Comparison of ENCODE assay signal across 20 mouse cellular contexts in genomic region chr9:15715193-15715989, GRCm38 (mm10). TPM values are rescaled to one million over a fixed set of nuclear protein-coding genes. Genes with fewer than 3 reads are reported as not detected.
DNase-seq lines count a peak whose midpoint lies in the region; ATAC-seq lines count a peak whose summit lies in the region.
"Had no signal": no experiment of that assay in that cellular context is flagged by ENCODE, and none has a peak within 500 bp of the region (broad histone marks: within the 10 kb centered on the region; RNA-seq: fewer than 3 reads in every experiment).

No protein-coding gene starts in this region.

- H3K36me3 ChIP-seq in kidney, embryonic 14.5 days (ENCODE audit: control insufficient read depth, insufficient read depth, low read length) = peaks cover 3% of the 10 kb centered on the region; the same call in 1 of the 2 replicates
- no peaks in the 10 kb centered on the region for H3K36me3 ChIP-seq in limb, embryonic 11.5 days (ENCODE audit: control insufficient read depth, insufficient read depth, low read length)
- peaks cover 5% of the 10 kb centered on the region; the same call in 1 of the 2 replicates for H3K36me3 ChIP-seq in limb, embryonic 10.5 days
- H3K36me3 ChIP-seq: forebrain, embryonic 12.5 days; G1E; heart, embryonic 15.5 days; hindbrain, embryonic 10.5 days had no signal

- WGBS in kidney, embryonic 14.5 days = 49% methylated on average over 11 of the region's 11 CpGs
- WGBS in limb, embryonic 11.5 days = 87% methylated on average over 11 of the region's 11 CpGs
- WGBS in limb, embryonic 10.5 days = 86% methylated on average over 11 of the region's 11 CpGs

- no peaks in the 10 kb centered on the region for H3K9me3 ChIP-seq in kidney, embryonic 14.5 days (ENCODE audit: control insufficient read depth, low read length)
- H3K9me3 ChIP-seq in limb, embryonic 11.5 days (ENCODE audit: control insufficient read depth, low read length) = no peaks in the 10 kb centered on the region
- no peaks in the 10 kb centered on the region for H3K9me3 ChIP-seq in limb, embryonic 10.5 days (replicated peaks)
- H3K9me3 ChIP-seq: embryonic facial prominence, embryonic 12.5 days; forebrain, embryonic 12.5 days; G1E; heart, embryonic 15.5 days; hindbrain, embryonic 10.5 days had no signal

- H3K9ac ChIP-seq in kidney, embryonic 14.5 days (ENCODE audit: low read depth, low read length) = no peak overlapping the region
- no peak overlapping the region for H3K9ac ChIP-seq in limb, embryonic 11.5 days (ENCODE audit: low read length)
- H3K9ac ChIP-seq: embryonic facial prominence, embryonic 12.5 days; forebrain, embryonic 12.5 days; heart, embryonic 15.5 days; hindbrain, embryonic 14.5 days had no signal

- H3K4me3 ChIP-seq in kidney, embryonic 14.5 days (ENCODE audit: low read length) = no peak overlapping the region
- H3K4me3 ChIP-seq in limb, embryonic 11.5 days (ENCODE audit: low read depth, low read length) = no peak overlapping the region
- no peak overlapping the region for H3K4me3 ChIP-seq in limb, embryonic 10.5 days
- H3K4me3 ChIP-seq: embryonic facial prominence, embryonic 12.5 days; forebrain, embryonic 12.5 days; heart, embryonic 15.5 days; hindbrain, embryonic 10.5 days had no signal

- no peaks in the 10 kb centered on the region for H3K27me3 ChIP-seq in kidney, embryonic 14.5 days (ENCODE audit: control insufficient read depth, insufficient read depth, low read length)
- no peaks in the 10 kb centered on the region for H3K27me3 ChIP-seq in limb, embryonic 11.5 days (ENCODE audit: control insufficient read depth, insufficient read depth, low read length)
- no peaks in the 10 kb centered on the region for H3K27me3 ChIP-seq in limb, embryonic 10.5 days (ENCODE audit: low read depth, poor library complexity, severe bottlenecking)
- H3K27me3 ChIP-seq: embryonic facial prominence, embryonic 12.5 days; forebrain, embryonic 12.5 days; heart, embryonic 15.5 days had no signal

- H3K27ac ChIP-seq in kidney, embryonic 14.5 days (ENCODE audit: low read depth, low read length) = peak overlapping the region; percentile 69; the same call in 1 of the 2 replicates
- no peak overlapping the region for H3K27ac ChIP-seq in limb, embryonic 11.5 days (replicated peaks; ENCODE audit: low read depth, low read length)
- no peak overlapping the region for H3K27ac ChIP-seq in limb, embryonic 10.5 days
- H3K27ac ChIP-seq: embryonic facial prominence, embryonic 12.5 days; forebrain, embryonic 12.5 days; heart, embryonic 15.5 days; hindbrain, embryonic 10.5 days; hindbrain, embryonic 14.5 days had no signal

- H3K4me2 ChIP-seq in kidney, embryonic 14.5 days (replicated peaks; ENCODE audit: low read depth, low read length) = no peak overlapping the region
- no peak overlapping the region for H3K4me2 ChIP-seq in limb, embryonic 11.5 days (ENCODE audit: low read depth, severe bottlenecking)
- H3K4me2 ChIP-seq: embryonic facial prominence, embryonic 12.5 days; forebrain, embryonic 12.5 days; heart, embryonic 15.5 days; hindbrain, embryonic 14.5 days had no signal

- H3K4me1 ChIP-seq in kidney, embryonic 14.5 days (ENCODE audit: control insufficient read depth, insufficient read depth, low read length) = peaks cover 13% of the 10 kb centered on the region; the same call in 1 of the 2 replicates
- H3K4me1 ChIP-seq in limb, embryonic 11.5 days (ENCODE audit: control insufficient read depth, insufficient read depth, low read length) = 0 out of 2 replicates have a peak, but pooled peaks cover 2% of the 10 kb centered on the region
- H3K4me1 ChIP-seq in limb, embryonic 10.5 days = peaks cover 15% of the 10 kb centered on the region

- ATAC-seq in kidney, embryonic 14.5 days (ENCODE audit: low FRiP score, low TSS enrichment) = peak; percentile 80
- ATAC-seq in limb, embryonic 11.5 days (ENCODE audit: insufficient number of reproducible peaks, low FRiP score, low TSS enrichment, low read depth) = no peak
- peak; percentile 19 for ATAC-seq in CD4-positive, CD25-positive, alpha-beta regulatory T cell, adult 4 months
- ATAC-seq: forebrain, embryonic 16.5 days had no signal

- DNase-seq in kidney, adult 8-10 months = no peak
- DNase-seq in limb, embryonic 11.5 days (ENCODE audit: low spot score) = peak; percentile 12
- DNase-seq in limb, embryonic 10.5 days (ENCODE audit: low spot score) = no peak
- peak; percentile 31 for DNase-seq in adipocyte (ENCODE audit: low spot score)
- DNase-seq in cerebellum, postnatal 4 days (ENCODE audit: low spot score in 2 of 2) = no peak
- DNase-seq: adrenal gland, postnatal 10 days; cerebellum, adult 11 months; cerebellum, adult 8-10 months; cerebellum, postnatal 14 days; gastrocnemius, postnatal 14 days; heart, postnatal 14 days had no signal

RNA-seq across cellular contexts. Expression of gene Slc36a4, which starts 5.9 kb away (rescaled TPM):
- polyA plus RNA-seq in kidney, embryonic 14.5 days (2014; fragmentation: Nextera tagmentation; extraction: Ambion mirVana) = 14.9 and 25.7 TPM in 2 replicates
- 22.3 and 23.2 TPM in 2 replicates for polyA plus RNA-seq in limb, embryonic 11.5 days (2014; fragmentation: Nextera tagmentation; extraction: Ambion mirVana)
- polyA plus RNA-seq in limb, embryonic 10.5 days (2016; fragmentation: Nextera tagmentation; extraction: Ambion mirVana) = 12.1 and 17.8 TPM in 2 replicates
- polyA plus RNA-seq in CD4-positive, CD25-positive, alpha-beta regulatory T cell, adult 4 months (2017; shearing (Covaris generic)) = 1 to 10 TPM; 4.3 to 6.1 TPM
- polyA plus RNA-seq: G1E had no signal

Comparison
In these comparisons a context has a peak if more than half of its experiments do, and no peak if none do; other contexts are left out.
1. DNase-seq: peak in limb, embryonic 11.5 days (single experiment) and adipocyte (single experiment); none in kidney, adult 8-10 months (0 of 2), limb, embryonic 10.5 days (single experiment) and cerebellum, postnatal 4 days (0 of 2).